Mouse (Mus musculus) neural tube, embryonic 11.5 days (tissue): ENCODE data around the gene Gm21915. TPM values are rescaled to one million over a fixed set of nuclear protein-coding genes. Genes with fewer than 3 reads are reported as not detected.

Source experiments
- ATAC-seq: fragments of 200-750 bp; cut with Nextera tagmentation; 2 replicates; pipeline ENCODE4 v1.8.0; 2017; ENCODE audit warnings: moderate number of reproducible peaks, mild to moderate bottlenecking, moderate TSS enrichment, moderate library complexity; ENCODE audit not compliant: insufficient read depth, low FRiP score, low TSS enrichment
- DNase-seq: peaks from one replicate; pipeline ENCODE4 v3.0.0-alpha.2; 2015; ENCODE audit warnings: low spot score
- H3K27ac ChIP-seq: fragments of 300-500 bp; sonication (generic); 2 replicates; pipeline ENCODE4 v1.5.1; 2014; ENCODE audit warnings: low read depth, mild to moderate bottlenecking, low read length
- H3K27me3 ChIP-seq: fragments of 300-500 bp; sonication (generic); 2 replicates; pipeline ENCODE4 v1.6.1; 2014; ENCODE audit warnings: mild to moderate bottlenecking, low read length, mixed read lengths; ENCODE audit not compliant: control insufficient read depth, insufficient read depth
- H3K36me3 ChIP-seq: fragments of 300-500 bp; sonication (generic); 2 replicates; pipeline ENCODE4 v1.6.1; 2014; ENCODE audit warnings: mild to moderate bottlenecking, low read length, moderate library complexity, mixed read lengths; ENCODE audit not compliant: control insufficient read depth, insufficient read depth
- H3K4me1 ChIP-seq: fragments of 300-500 bp; sonication (generic); 2 replicates; pipeline ENCODE4 v1.6.1; 2014; ENCODE audit warnings: low read length, mixed read lengths; ENCODE audit not compliant: control insufficient read depth, insufficient read depth
- H3K4me2 ChIP-seq: fragments of 300-500 bp; sonication (generic); 2 replicates; pipeline ENCODE4 v1.6.1; 2014; ENCODE audit warnings: low read depth, mild to moderate bottlenecking, moderate library complexity
- H3K4me3 ChIP-seq: fragments of 300-500 bp; sonication (generic); 2 replicates; pipeline ENCODE4 v1.5.1; 2014; ENCODE audit warnings: low read depth, low read length
- H3K9ac ChIP-seq: fragments of 300-500 bp; sonication (generic); 2 replicates; pipeline ENCODE4 v1.6.1; 2014; ENCODE audit warnings: mild to moderate bottlenecking, low read length
- H3K9me3 ChIP-seq: fragments of 300-500 bp; sonication (generic); 2 replicates; pipeline ENCODE4 v1.6.1; 2016; ENCODE audit warnings: low read length; ENCODE audit not compliant: control insufficient read depth
- WGBS: fragments of 180-500 bp; shearing (Covaris S2); extraction: QIAGEN DNeasy Blood & Tissue Kit; methylation state at CpG from one replicate; pipeline ENCODE4 v1.1.7; 2014; 5-methylcytosine and 5-hydroxymethylcytosine counted together
- polyA plus RNA-seq: library from polyadenylated mRNA; unstranded; fragments of >200 nt; fragmentation: Nextera tagmentation; extraction: Ambion mirVana; gene quantifications from 2 replicates; pipeline ENCODE4 v1.2.1, GENCODE M21; 2014

The Gm21915 gene
- polyA plus RNA-seq, 1 experiment from 2014 or later = not detected

- Histone ChIP-seq H3K9me3 (no peaks in the 10 kb centered on the region), H3K4me3 (no peak overlapping the region), H3K4me2 (no peak overlapping the region), H3K9ac (no peak overlapping the region), H3K27me3 (no peaks in the 10 kb centered on the region), H3K36me3 (no peaks in the 10 kb centered on the region), H3K27ac (no peak overlapping the region), H3K4me1 (peaks cover 4% of the 10 kb centered on the region; the same call in 1 of the 2 replicates)
- ATAC-seq (no peak), DNase-seq (no peak)
- 63% methylated on average over 6 of the region's 6 CpGs for WGBS
These were observed 39.3 kb upstream of the Gm21915 start for GRCm38 (mm10) chr9:40631101-40631500.

DNA sequence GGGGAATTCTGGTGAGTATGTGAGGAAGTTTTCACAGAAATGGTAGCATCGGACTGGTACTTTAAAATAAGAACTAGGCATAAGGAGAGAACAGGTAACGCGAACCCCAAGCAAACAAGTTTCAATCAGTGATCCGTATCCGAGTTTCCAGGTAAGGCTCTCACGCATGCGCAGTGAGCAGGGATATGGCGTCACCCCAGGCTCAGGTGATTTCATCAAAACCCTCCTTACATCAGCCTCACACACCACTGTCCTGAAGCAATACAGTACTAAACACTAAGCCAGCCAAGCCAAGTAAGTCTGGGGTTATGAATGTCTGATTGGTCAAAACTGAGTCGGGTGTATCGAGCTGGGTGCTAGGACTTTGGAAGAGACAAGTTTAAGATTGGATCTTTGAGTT lies 38.9 kb upstream of the Gm21915 start:
- H3K4me3 ChIP-seq = no peak overlapping the region
- WGBS = 95% methylated on average over 10 of the region's 10 CpGs
- no peak overlapping the region for H3K9ac ChIP-seq
- DNase-seq = no peak
- no peaks in the 10 kb centered on the region for H3K27me3 ChIP-seq
- no peak overlapping the region for H3K4me2 ChIP-seq
- no peaks in the 10 kb centered on the region for H3K36me3 ChIP-seq
- H3K27ac ChIP-seq = no peak overlapping the region
- no peak for ATAC-seq
- peaks cover 2% of the 10 kb centered on the region; the same call in 1 of the 2 replicates for H3K4me1 ChIP-seq
- H3K9me3 ChIP-seq = no peaks in the 10 kb centered on the region

- no peak overlapping the region for H3K4me2 ChIP-seq
- DNase-seq (peak; percentile 59), ATAC-seq (no peak)
- WGBS = 21% methylated on average over 2 of the region's 2 CpGs
- no peak overlapping the region for H3K9ac ChIP-seq
- H3K9me3 ChIP-seq = no peaks in the 10 kb centered on the region
- H3K27me3 ChIP-seq = no peaks in the 10 kb centered on the region
- H3K4me3 ChIP-seq = no peak overlapping the region
- no peaks in the 10 kb centered on the region for H3K36me3 ChIP-seq
- no peak overlapping the region for H3K27ac ChIP-seq
- H3K4me1 ChIP-seq = peaks cover 10% of the 10 kb centered on the region
These were observed 34.4 kb upstream of the Gm21915 start for GRCm38 (mm10) chr9:40636054-40636453.

DNA sequence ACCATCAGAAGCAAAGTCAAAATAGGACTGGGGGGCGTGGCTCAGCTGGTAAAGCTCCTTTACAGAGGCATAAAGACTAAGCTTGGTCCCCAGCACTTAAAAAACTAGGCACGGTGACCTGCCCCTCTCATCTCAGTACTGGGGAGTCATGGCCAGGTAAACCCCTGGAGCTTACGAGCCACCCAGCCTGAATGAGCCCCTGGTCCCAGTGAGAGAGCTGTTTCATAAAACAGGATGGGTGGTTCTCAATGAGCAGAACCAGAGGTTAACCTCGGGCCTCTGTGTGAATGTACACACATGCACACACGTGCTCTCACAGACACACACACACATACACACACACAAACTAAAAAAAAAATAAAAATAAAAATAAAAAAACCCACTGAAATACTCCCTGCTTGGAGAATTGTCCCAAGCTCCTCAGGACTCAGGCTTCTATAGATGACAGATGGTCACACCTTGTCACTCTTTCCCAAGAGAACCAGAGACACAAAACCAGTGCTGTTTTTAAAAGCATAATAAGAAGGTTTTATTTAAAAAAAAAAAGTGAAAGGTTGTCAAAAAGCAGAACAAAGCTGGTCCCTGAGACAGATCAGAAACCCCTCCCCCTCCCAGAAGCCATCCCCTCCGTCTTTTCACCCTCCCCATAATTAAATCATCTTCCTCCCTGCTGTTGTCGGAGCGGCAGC lies 32.6 kb upstream of the Gm21915 start:
- peak overlapping the region; percentile 68 for H3K27ac ChIP-seq
- WGBS = 29% methylated on average over 8 of the region's 8 CpGs
- ATAC-seq = peak; percentile 11
- H3K27me3 ChIP-seq = no peaks in the 10 kb centered on the region
- peak overlapping the region; percentile 43 for H3K4me2 ChIP-seq
- H3K4me1 ChIP-seq = peaks cover 10% of the 10 kb centered on the region
- H3K9ac ChIP-seq = peak overlapping the region; percentile 26
- H3K36me3 ChIP-seq = no peaks in the 10 kb centered on the region
- no peaks in the 10 kb centered on the region for H3K9me3 ChIP-seq
- no peak for DNase-seq
- H3K4me3 ChIP-seq = peak overlapping the region; percentile 26

DNA sequence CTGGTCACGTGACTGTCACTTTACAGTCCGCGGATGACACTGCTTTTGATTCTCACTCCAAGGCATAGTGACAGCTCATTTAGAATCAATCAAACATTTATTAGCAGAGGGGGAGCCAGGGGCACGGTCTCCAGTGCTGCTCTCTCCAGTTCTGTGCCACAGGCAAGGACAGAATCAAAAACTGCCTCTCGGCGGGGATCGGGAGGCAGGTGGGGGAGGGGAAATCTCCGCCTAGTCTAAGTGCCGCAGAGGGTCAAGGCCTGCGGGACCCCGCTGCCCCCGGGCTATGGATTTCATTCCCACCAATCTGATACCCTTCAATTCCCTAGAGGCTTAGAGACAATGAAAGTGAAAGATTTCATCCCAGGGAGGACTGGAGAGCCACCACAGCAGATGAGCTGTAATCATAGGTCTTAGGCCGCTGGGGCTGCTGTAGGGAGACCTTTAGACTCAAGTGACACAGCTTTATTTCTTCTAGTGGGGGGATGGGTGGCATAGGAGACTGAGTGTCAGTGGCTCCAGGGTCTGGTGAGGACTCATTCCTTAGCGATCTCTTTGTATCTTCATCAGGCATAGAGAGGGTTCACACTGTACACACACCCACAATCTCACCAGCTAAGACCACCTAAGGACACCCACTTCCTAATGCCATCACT lies 31.9 kb upstream of the Gm21915 start:
- ATAC-seq (peak; percentile 89), DNase-seq (peak; percentile 84)
- peak overlapping the region; percentile 26 for H3K4me3 ChIP-seq
- no peaks in the 10 kb centered on the region for H3K36me3 ChIP-seq
- no peaks in the 10 kb centered on the region for H3K27me3 ChIP-seq
- WGBS = 2% methylated on average over 14 of the region's 14 CpGs
- peak overlapping the region; percentile 68 for H3K27ac ChIP-seq
- H3K4me1 ChIP-seq = peaks cover 10% of the 10 kb centered on the region
- H3K9ac ChIP-seq = peak overlapping the region; percentile 20
- H3K9me3 ChIP-seq = no peaks in the 10 kb centered on the region
- peak overlapping the region; percentile 43 for H3K4me2 ChIP-seq

- no peak overlapping the region for H3K4me2 ChIP-seq
- whole genome bisulfite sequencing = 85% methylated on average over 10 of the region's 10 CpGs
- peaks cover 10% of the 10 kb centered on the region for H3K4me1 ChIP-seq
- no peak overlapping the region for H3K27ac ChIP-seq
- DNase-seq (no peak), ATAC-seq (no peak)
- no peaks in the 10 kb centered on the region for H3K9me3 ChIP-seq
- no peaks in the 10 kb centered on the region for H3K36me3 ChIP-seq
- H3K4me3 ChIP-seq = no peak overlapping the region
- no peak overlapping the region for H3K9ac ChIP-seq
- H3K27me3 ChIP-seq = no peaks in the 10 kb centered on the region
These were observed 30.8 kb upstream of the Gm21915 start for GRCm38 (mm10) chr9:40639536-40640187.

DNA sequence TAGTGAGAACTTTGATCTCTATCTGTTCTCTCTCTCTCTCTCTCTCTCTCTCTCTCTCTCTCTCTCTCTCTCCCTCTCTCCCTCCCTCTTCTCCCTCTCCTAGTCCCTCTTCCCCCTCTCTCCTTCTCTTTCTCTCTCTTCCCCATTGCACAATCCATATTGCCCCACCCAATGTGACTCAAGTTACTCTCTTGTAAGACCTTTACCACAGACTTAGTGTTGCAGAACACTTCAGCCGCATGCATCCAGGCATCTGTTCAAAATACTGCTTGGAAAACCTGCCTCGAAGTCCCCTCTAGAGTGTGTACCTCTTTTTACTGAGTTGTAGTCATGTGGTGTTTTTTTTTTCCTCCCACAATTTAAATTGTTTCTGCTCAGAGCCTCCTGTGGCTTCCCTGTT lies 29.1 kb upstream of the Gm21915 start:
- DNase-seq = no peak
- no peak for ATAC-seq

DNA sequence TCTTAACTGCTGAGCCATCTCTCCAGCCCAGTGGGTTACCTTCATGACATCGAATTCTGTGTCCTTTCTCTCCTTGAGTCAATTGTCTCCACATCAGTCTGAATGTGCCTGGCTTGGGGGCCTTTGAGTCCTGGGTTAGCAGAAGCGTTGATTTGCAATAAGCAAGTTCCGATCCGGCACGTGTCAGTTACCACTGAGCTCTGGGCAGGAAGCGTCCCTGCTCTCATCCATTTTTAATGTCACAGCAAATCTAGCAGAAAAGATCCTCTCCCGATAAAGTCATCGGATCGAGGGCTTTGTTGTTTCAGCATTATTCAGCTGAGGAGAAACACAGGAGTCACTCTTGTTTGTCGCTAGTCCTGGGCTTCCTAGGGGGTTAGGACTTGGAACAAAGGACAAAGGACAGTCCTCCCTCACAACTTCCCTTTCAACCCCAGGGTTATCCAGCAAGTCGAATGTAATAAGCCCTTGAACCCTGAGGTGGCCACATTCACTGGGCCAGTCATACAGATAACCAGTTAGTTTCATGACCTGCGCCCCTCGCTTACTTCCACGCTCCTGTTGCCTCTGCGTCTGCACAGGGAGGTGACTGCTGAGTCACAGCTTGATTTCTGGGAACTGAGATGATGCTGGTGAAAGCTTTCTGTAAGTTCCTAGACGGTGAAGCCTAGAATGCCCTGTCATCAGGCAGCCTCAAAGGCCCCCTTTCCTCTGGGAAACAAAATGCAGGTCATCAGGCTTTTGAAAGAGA lies 27.8 kb upstream of the Gm21915 start:
- Histone ChIP-seq H3K9ac (no peak overlapping the region), H3K4me2 (no peak overlapping the region), H3K36me3 (no peaks in the 10 kb centered on the region), H3K27me3 (no peaks in the 10 kb centered on the region), H3K9me3 (no peaks in the 10 kb centered on the region), H3K27ac (peak overlapping the region; percentile 14; the same call in 1 of the 2 replicates), H3K4me1 (peaks cover 6% of the 10 kb centered on the region), H3K4me3 (no peak overlapping the region)
- WGBS = 16% methylated on average over 16 of the region's 16 CpGs
- ATAC-seq (no peak), DNase-seq (no peak)

More for the DNA sequence above, 29.1 kb upstream of the Gm21915 start:
- H3K27ac ChIP-seq = no peak overlapping the region
- no peaks in the 10 kb centered on the region for H3K9me3 ChIP-seq
- H3K27me3 ChIP-seq = no peaks in the 10 kb centered on the region
- H3K36me3 ChIP-seq = no peaks in the 10 kb centered on the region
- peaks cover 10% of the 10 kb centered on the region for H3K4me1 ChIP-seq
- no peak overlapping the region for H3K9ac ChIP-seq
- no peak overlapping the region for H3K4me3 ChIP-seq
- WGBS = 80% methylated on average over 2 of the region's 2 CpGs
- H3K4me2 ChIP-seq = no peak overlapping the region
